Mouse (Mus musculus) testis, adult 2 months (tissue): Measurements from ENCODE around the gene Mtmr3. TPM values are rescaled to one million over a fixed set of nuclear protein-coding genes. Genes with fewer than 3 reads are reported as not detected.

Experiments
- H3K27ac ChIP-seq: fragments of 200-500 bp; 2 replicates; pipeline ENCODE4 v1.5.1; 2012; ENCODE audit warnings: low read depth, low read length; ENCODE audit not compliant: control insufficient read depth, insufficient read depth
- H3K27me3 ChIP-seq: fragments of 200-500 bp; 2 replicates; pipeline ENCODE4 v1.6.1; 2012; ENCODE audit warnings: mild to moderate bottlenecking, low read length, moderate library complexity; ENCODE audit not compliant: control insufficient read depth, insufficient read depth
- H3K36me3 ChIP-seq: fragments of 200-500 bp; 2 replicates; pipeline ENCODE4 v1.6.1; 2012; ENCODE audit warnings: mild to moderate bottlenecking, low read length; ENCODE audit not compliant: control insufficient read depth, insufficient read depth
- H3K4me1 ChIP-seq: fragments of 200-500 bp; 2 replicates; pipeline ENCODE4 v1.6.1; 2012; ENCODE audit warnings: low read length; ENCODE audit not compliant: control insufficient read depth, insufficient read depth
- H3K4me3 ChIP-seq: fragments of 200-500 bp; 2 replicates; pipeline ENCODE4 v1.5.1; 2012; ENCODE audit warnings: low read depth, mild to moderate bottlenecking, low read length, moderate library complexity, mixed read lengths; ENCODE audit not compliant: control insufficient read depth
- CTCF ChIP-seq: fragments of 200-500 bp; IDR thresholded peaks from 2 replicates; pipeline ENCODE4 v1.5.1; 2012; ENCODE audit warnings: low read depth, mild to moderate bottlenecking, inconsistent platforms, low read length, moderate library complexity; ENCODE audit not compliant: control insufficient read depth, insufficient read depth, insufficient replicate concordance
- POLR2A ChIP-seq: fragments of 200-500 bp; IDR thresholded peaks from 2 replicates; pipeline ENCODE4 v1.6.1; 2012; ENCODE audit warnings: low read depth, mild to moderate bottlenecking, inconsistent platforms, low read length, moderate library complexity; ENCODE audit not compliant: control insufficient read depth
- polyA plus RNA-seq: library from polyadenylated mRNA; depleted of rRNA; stranded (reverse); fragments of >200 nt; gene quantifications from 2 replicates; pipeline ENCODE4 v1.2.3, GENCODE M21; 2012

Mtmr3 gene
- polyA plus RNA-seq, 1 experiment, result 23.4 TPM

DNA sequence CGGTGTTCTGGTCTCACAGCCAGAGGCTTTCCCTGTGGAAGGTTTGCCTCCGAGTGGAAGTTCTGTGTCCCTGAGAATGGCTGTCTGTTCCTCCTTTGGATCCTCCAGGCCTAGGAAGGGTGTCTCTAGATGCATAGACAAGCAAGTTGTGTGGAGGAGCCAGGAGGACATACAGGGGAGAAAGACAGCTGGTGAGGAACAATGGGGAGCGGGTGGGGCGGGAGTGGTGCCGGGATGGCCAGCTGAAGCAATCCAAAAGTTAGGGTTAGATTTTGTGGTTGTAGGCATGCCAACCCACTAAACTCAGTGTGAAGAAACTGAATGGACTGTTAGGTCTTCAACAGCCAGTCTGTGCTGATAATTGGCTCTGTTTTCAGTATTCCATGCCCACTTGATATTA, 122.9 kb downstream of the Mtmr3 start:
- no peak overlapping the region for H3K4me3 ChIP-seq
- H3K36me3 ChIP-seq, result no peaks in the 10 kb centered on the region; the same call in 1 of the 2 replicates
- H3K27me3 ChIP-seq, result no peaks in the 10 kb centered on the region
- H3K4me1 ChIP-seq, result no peaks in the 10 kb centered on the region
- TF ChIP-seq CTCF (no peak), POLR2A (no peak)
- H3K27ac ChIP-seq, result no peak overlapping the region

- no peaks in the 10 kb centered on the region for H3K27me3 ChIP-seq
- H3K4me3 ChIP-seq, result no peak overlapping the region
- H3K36me3 ChIP-seq, result no peaks in the 10 kb centered on the region; the same call in 1 of the 2 replicates
- no peaks in the 10 kb centered on the region for H3K4me1 ChIP-seq
- H3K27ac ChIP-seq, result no peak overlapping the region
- TF ChIP-seq CTCF, result no peak
- TF ChIP-seq POLR2A, result no peak
Measured at GRCm38 (mm10) chr11:4471251-4471650, 123.4 kb downstream of the Mtmr3 start.

- H3K36me3 ChIP-seq, result no peaks in the 10 kb centered on the region
- H3K4me3 ChIP-seq, result no peak overlapping the region
- H3K27me3 ChIP-seq, result no peaks in the 10 kb centered on the region
- no peak overlapping the region for H3K27ac ChIP-seq
- TF ChIP-seq POLR2A, result no peak
- TF ChIP-seq CTCF, result no peak
- no peaks in the 10 kb centered on the region for H3K4me1 ChIP-seq
Measured at GRCm38 (mm10) chr11:4469091-4469490, 125.6 kb downstream of the Mtmr3 start.

GRCm38 (mm10) chr11:4467436-4467835, 127.2 kb downstream of the Mtmr3 start:
- H3K36me3 ChIP-seq, result no peaks in the 10 kb centered on the region
- H3K4me3 ChIP-seq, result no peak overlapping the region
- TF ChIP-seq CTCF, result no peak
- no peak for TF ChIP-seq POLR2A
- H3K4me1 ChIP-seq, result no peaks in the 10 kb centered on the region
- H3K27me3 ChIP-seq, result no peaks in the 10 kb centered on the region
- H3K27ac ChIP-seq, result no peak overlapping the region

DNA sequence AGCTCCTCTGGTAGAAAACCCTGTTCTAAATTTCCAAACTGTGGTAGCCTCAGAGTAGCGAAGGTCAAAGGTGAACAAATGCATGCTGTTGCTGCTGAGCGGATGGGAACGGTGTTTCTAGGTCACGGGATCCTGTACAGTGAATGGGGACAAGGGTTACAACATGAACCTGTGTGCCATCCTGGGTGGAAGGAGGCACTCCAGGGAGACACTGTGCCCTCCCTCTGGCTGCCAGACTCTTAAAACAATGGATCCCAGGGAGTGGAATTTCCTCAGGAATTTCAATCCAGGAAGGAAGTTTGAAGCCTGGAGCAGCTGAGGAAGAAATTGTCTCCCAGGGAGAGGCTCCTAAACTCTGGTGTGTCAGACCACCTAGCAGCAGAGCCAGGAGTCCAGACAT, 128.5 kb downstream of the Mtmr3 start:
- Histone ChIP-seq H3K4me3 (no peak overlapping the region), H3K36me3 (no peaks in the 10 kb centered on the region), H3K27me3 (no peaks in the 10 kb centered on the region), H3K27ac (no peak overlapping the region), H3K4me1 (peaks cover 4% of the 10 kb centered on the region)
- no peak for TF ChIP-seq CTCF

- Histone ChIP-seq H3K4me3 (no peak overlapping the region), H3K36me3 (no peaks in the 10 kb centered on the region), H3K27me3 (no peaks in the 10 kb centered on the region), H3K27ac (no peak overlapping the region), H3K4me1 (peaks cover 8% of the 10 kb centered on the region)
- TF ChIP-seq CTCF (no peak), POLR2A (no peak)
Measured at GRCm38 (mm10) chr11:4464616-4465015, 130.0 kb downstream of the Mtmr3 start.

DNA sequence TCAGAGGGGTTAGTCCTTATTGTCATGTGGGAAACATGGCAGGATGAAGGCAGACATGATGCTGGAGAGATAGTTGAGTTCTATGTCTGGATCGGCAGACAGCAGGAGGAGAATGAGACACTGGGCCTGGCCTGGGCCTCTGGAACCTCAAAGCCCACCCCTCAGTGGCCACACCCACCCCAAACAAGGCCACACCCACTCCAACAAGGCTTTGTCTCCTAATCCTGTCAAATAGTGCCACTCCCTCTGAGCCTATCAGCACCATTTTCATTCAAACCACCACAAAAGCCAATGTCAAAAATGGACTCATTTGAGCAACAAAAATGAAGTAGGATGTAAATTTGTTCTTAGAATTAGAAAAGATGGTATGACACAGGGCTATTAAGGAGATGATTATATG, 130.5 kb downstream of the Mtmr3 start:
- TF ChIP-seq CTCF, result no peak
- no peak for TF ChIP-seq POLR2A
- Histone ChIP-seq H3K27ac (no peak overlapping the region), H3K27me3 (no peaks in the 10 kb centered on the region), H3K4me1 (peaks cover 8% of the 10 kb centered on the region), H3K4me3 (no peak overlapping the region), H3K36me3 (no peaks in the 10 kb centered on the region)

DNA sequence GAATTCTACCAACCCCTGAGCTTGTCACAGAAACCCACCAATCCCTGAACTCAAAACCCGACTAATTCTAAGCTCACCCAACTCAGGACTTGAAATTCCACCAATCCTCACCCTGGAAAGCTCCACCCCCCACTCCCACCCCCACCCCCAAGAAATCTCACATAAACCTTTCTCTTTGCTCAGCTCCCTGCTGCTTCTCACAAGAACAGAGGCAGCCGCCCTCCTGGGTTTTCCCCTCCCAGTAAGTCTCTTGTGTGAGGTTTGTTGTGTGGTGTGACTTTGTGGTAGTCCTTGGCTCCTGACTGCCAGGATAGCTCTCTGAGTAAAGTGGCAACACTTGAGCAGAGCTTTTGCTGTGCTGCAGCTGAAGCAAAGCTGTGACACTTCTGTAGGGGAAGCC, 131.8 kb downstream of the Mtmr3 start:
- H3K27me3 ChIP-seq, result no peaks in the 10 kb centered on the region
- no peak overlapping the region for H3K27ac ChIP-seq
- H3K36me3 ChIP-seq, result no peaks in the 10 kb centered on the region
- no peak overlapping the region for H3K4me3 ChIP-seq
- H3K4me1 ChIP-seq, result peaks cover 8% of the 10 kb centered on the region
- no peak for TF ChIP-seq CTCF
- TF ChIP-seq POLR2A, result no peak
